Mouse (Mus musculus): ENCODE measurements around the gene Map2k6. TPM values are rescaled to one million over a fixed set of nuclear protein-coding genes. Genes with fewer than 3 reads are reported as not detected.

Gene Map2k6
- total RNA-seq, 2 experiments from 2014 or later = 22.8 to 25.1 TPM

Other genes with a start within 250 kb of the Map2k6 start
- gene Abca9, start 230.9 kb upstream of the Map2k6 start, total RNA-seq (2021) = 1 to 10 TPM; 7.1 to 8.8 TPM
- gene Abca6, start 147.3 kb upstream of the Map2k6 start, total RNA-seq (2021) = 1 to 10 TPM; 1.2 to 1.5 TPM
- gene Abca5, start 61.4 kb upstream of the Map2k6 start, total RNA-seq (2021) = 10 to 100 TPM; 36.2 to 38.6 TPM